22 mouse cellular contexts compared by ENCODE assay signal in the genomic region with DNA sequence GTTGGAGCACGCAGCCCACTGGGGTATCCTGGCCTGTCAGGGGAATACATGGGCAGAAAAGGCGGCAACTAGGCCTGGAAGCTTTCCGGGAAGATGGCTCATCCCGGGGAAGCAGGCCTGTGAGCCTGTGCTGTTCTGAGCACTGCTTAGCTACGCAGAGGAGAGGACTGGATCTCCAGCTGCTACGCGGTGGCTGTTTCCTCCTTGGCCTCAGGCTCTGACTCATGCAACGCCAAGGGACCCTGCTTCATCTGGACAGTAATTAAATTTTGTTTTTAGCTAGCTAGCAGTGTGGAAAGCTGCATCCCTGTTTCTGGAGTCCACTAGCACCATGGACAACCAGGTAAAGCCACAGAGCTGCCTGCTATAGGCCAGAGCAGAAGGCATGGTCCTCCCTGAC. TPM values are rescaled to one million over a fixed set of nuclear protein-coding genes. Genes with fewer than 3 reads are reported as not detected.
DNase-seq lines count a peak whose midpoint lies in the region; ATAC-seq lines count a peak whose summit lies in the region.
"Had no signal": no experiment of that assay in that cellular context is flagged by ENCODE, and none has a peak within 500 bp of the region (broad histone marks: within the 10 kb centered on the region; RNA-seq: fewer than 3 reads in every experiment).

No protein-coding gene starts in this region.

- peaks cover 27% of the 10 kb centered on the region for H3K27me3 ChIP-seq in kidney, embryonic 15.5 days
- no peaks in the 10 kb centered on the region for H3K27me3 ChIP-seq in hindbrain, embryonic 15.5 days
- H3K27me3 ChIP-seq: neural tube, embryonic 12.5 days had no signal

- H3K4me2 ChIP-seq in kidney, embryonic 15.5 days: no peak overlapping the region
- H3K4me2 ChIP-seq in hindbrain, embryonic 15.5 days: no peak overlapping the region
- H3K4me2 ChIP-seq: heart, embryonic 11.5 days; intestine, embryonic 15.5 days; neural tube, embryonic 12.5 days had no signal

- H3K9me3 ChIP-seq in kidney, embryonic 15.5 days (replicated peaks): no peaks in the 10 kb centered on the region
- H3K9me3 ChIP-seq in hindbrain, embryonic 15.5 days: no peaks in the 10 kb centered on the region
- H3K9me3 ChIP-seq: intestine, embryonic 15.5 days; neural tube, embryonic 12.5 days had no signal

- peaks cover 37% of the 10 kb centered on the region for H3K4me1 ChIP-seq in kidney, embryonic 15.5 days
- H3K4me1 ChIP-seq in hindbrain, embryonic 15.5 days (replicated peaks): peaks cover 60% of the 10 kb centered on the region

- DNase-seq in kidney, postnatal 14 days: no peak
- peak; percentile 7 for DNase-seq in 3T3-L1 (ENCODE audit: low read depth, low spot score)
- peak; percentile 11 for DNase-seq in 416B (ENCODE audit: low read depth)
- no peak for DNase-seq in layer of hippocampus, adult 18-20 months (ENCODE audit: low spot score in 2 of 2)
- DNase-seq: adrenal gland, adult 8-10 months; cerebellum, adult 11 months; cerebellum, postnatal 25 days; heart, postnatal 14 days; layer of hippocampus, adult 9-11 months; lung, adult 18-20 months; lung, postnatal 36 days; right cerebral cortex, postnatal 4 days; thymus, postnatal 36 days had no signal

- H3K9ac ChIP-seq in kidney, embryonic 15.5 days: no peak overlapping the region
- no peak overlapping the region for H3K9ac ChIP-seq in hindbrain, embryonic 15.5 days
- H3K9ac ChIP-seq: intestine, embryonic 15.5 days; neural tube, embryonic 12.5 days had no signal

- H3K36me3 ChIP-seq in kidney, embryonic 15.5 days: no peaks in the 10 kb centered on the region
- no peaks in the 10 kb centered on the region for H3K36me3 ChIP-seq in hindbrain, embryonic 15.5 days
- H3K36me3 ChIP-seq: intestine, embryonic 15.5 days; neural tube, embryonic 12.5 days had no signal

- ATAC-seq in kidney, embryonic 15.5 days (replicated peaks; ENCODE audit: low FRiP score): no peak
- no peak for ATAC-seq in hindbrain, embryonic 15.5 days (ENCODE audit: low FRiP score, low read depth)
- ATAC-seq in activated CD4-positive, CD25-positive, alpha-beta regulatory T cell, adult 4 months: no peak
- ATAC-seq: intestine, embryonic 15.5 days had no signal

- H3K4me3 ChIP-seq in kidney, embryonic 15.5 days (replicated peaks): no peak overlapping the region
- no peak overlapping the region for H3K4me3 ChIP-seq in hindbrain, embryonic 15.5 days
- H3K4me3 ChIP-seq: erythroblast, embryonic 14.5 days; intestine, embryonic 15.5 days; neural tube, embryonic 12.5 days had no signal

- WGBS in kidney, embryonic 15.5 days: 63% methylated on average over 8 of the region's 8 CpGs
- 40% methylated on average over 8 of the region's 8 CpGs for WGBS in hindbrain, embryonic 15.5 days

- H3K27ac ChIP-seq in kidney, embryonic 15.5 days: peak overlapping the region; percentile 3; the same call in 1 of the 2 replicates
- H3K27ac ChIP-seq in hindbrain, embryonic 15.5 days (replicated peaks): 0 out of 2 replicates have a peak overlapping the region, but pooled peaks have one; percentile 4
- H3K27ac ChIP-seq: intestine, embryonic 15.5 days had no signal

RNA-seq across cellular contexts. Expression of a gene that starts 36.8 kb away (rescaled TPM):
- polyA plus RNA-seq in kidney, embryonic 15.5 days (2015; fragmentation: Nextera tagmentation; extraction: Ambion mirVana): 0.04 TPM in 1 of 2 replicates, not detected in the other
- 10.6 and 11.7 TPM in 2 replicates for polyA plus RNA-seq in hindbrain, embryonic 15.5 days (2015; fragmentation: Nextera tagmentation; extraction: Ambion mirVana)
- not detected for polyA plus RNA-seq in activated CD4-positive, CD25-positive, alpha-beta regulatory T cell, adult 4 months (2017; shearing (Covaris generic))
- total RNA-seq in layer of hippocampus, adult 18-20 months (2021): 100 to 1,000 TPM; 206 to 214 TPM
- total RNA-seq: liver, adult 2 months had no signal
- polyA plus RNA-seq: embryonic facial prominence, embryonic 11.5 days; heart, embryonic 11.5 days; liver, adult 2 months had no signal

Comparison
In these comparisons a context has a peak if more than half of its experiments do, and no peak if none do; other contexts are left out.
1. DNase-seq: peak in 3T3-L1 (single experiment) and 416B (single experiment); none in kidney, postnatal 14 days (single experiment) and layer of hippocampus, adult 18-20 months (0 of 2).
2. RNA of a gene that starts 36.8 kb away (polyA plus RNA-seq): 10.6 to 11.7 TPM in hindbrain, embryonic 15.5 days; 0.04 TPM in kidney, embryonic 15.5 days and not detected in activated CD4-positive, CD25-positive, alpha-beta regulatory T cell, adult 4 months; every median in the first group is over 10 times any median in the second.